Mouse (Mus musculus) C3H10T1/2 (cell line): ENCODE data around the gene Six2. TPM values are rescaled to one million over a fixed set of nuclear protein-coding genes. Genes with fewer than 3 reads are reported as not detected.

ENCODE experiments used
- polyA plus RNA-seq, 2 experiments: library from polyadenylated mRNA; unstranded; fragments of >200 nt; fragmentation: generic; extraction: Trizol; gene quantifications; one replicate each; pipeline ENCODE4 v1.2.1; 2012; ENCODE audit warnings: missing spikeins in 2 of 2

The Six2 gene
- polyA plus RNA-seq = 10 to 100 TPM; 25.7 to 38.0 TPM

DNA sequence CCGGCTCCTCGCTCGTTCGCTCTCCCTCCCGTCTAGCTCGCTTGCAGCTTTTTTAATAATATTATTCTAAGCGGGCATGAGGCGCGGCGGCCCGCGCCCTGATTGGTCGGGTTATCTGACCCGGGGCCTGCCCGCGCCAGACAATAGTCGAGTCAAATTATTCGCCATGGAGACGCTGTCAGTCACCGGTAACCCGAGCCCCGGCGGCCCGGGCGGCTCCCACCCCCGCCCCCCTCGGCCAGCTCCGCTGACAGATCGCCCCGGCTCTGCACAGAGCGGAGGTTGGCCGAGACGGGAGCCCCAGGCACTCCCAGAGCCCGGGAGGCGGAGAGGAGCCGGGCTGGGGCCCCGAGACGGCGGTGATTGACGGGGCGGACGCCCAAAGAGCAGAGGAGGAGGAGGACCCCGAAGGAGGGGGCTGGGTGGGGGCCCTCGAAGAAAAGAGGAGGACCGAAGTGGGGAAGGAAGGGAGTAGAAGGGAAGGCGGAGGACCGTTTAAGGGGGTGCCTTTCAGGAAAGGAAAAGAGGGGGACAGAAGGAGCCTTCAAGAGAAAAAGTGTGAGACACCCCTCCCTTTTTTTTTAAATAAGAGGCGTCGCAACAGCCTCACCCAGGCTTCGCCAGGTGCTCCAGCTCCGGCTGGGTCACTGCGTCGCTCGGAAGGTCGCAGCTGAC lies at the start of gene Six2:
Gene Six2 (minus strand): TSS at position 39 of the 675 bp plus-strand sequence.

Other genes with a start within 250 kb of the Six2 start
- not detected for gene Six3, start 74.7 kb downstream of the Six2 start, polyA plus RNA-seq